Mouse (Mus musculus): Measurements from ENCODE around the gene Wdr46. TPM values are rescaled to one million over a fixed set of nuclear protein-coding genes. Genes with fewer than 3 reads are reported as not detected.
A peak's percentile ranks its signal among the peaks of the same experiment; 100 is the strongest.

Wdr46 gene
- polyA plus RNA-seq, 1 experiment from 2014 or later, result 11.2 TPM

DNA sequence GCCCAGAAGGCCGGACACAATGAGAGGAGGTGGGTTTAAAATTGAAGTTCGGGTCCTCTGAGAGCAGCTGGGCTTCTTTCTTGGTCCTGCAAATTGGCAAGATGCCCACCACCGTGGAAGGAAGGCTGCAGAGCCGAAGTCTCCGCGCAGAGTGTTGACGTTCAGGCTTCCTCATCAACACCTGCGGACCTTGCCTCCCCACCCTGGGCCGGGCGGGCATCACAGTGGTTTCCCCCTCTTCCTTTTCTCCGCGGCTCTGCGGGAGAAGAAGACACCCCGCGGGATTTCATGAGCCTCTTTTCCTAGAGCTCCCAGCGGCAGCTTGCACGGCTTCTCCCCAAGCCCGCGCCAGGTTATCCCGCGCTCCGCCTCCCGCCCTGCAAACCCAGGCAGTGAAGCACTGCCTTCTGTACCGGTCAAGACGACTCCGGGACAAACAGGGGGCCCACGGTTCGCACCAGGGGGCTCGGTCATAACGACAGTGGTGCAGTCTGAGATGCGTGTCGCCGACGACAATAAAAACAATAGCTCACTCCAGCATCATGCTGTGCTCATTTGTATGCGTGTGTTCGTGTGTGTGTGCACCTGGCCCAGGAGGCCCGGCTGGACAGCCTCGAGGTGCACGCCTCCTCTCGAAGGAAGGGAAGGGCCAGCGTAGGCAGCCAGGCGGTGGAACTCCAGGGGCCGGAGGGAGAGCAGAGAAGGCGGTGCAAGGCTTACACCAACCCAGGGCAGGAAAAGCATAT is 32.0 kb upstream of the Wdr46 start:
- Histone ChIP-seq H3K36me3 (ENCODE audit: control insufficient read depth, insufficient read depth) (peaks cover 25% of the 10 kb centered on the region), H3K4me2 (replicated peaks; ENCODE audit: low read depth) (peak overlapping the region; percentile 90), H3K9me3 (ENCODE audit: control insufficient read depth) (no peaks in the 10 kb centered on the region), H3K4me3 (ENCODE audit: low read depth, low read length) (peak overlapping the region; percentile 60), H3K9ac (ENCODE audit: low read depth, low read length) (peak overlapping the region; percentile 49), H3K27me3 (replicated peaks; ENCODE audit: control insufficient read depth, insufficient read depth, low read length) (no peaks in the 10 kb centered on the region), H3K27ac (ENCODE audit: low read depth, low read length) (peak overlapping the region; percentile 92), H3K4me1 (replicated peaks; ENCODE audit: control insufficient read depth, insufficient read depth, low read length) (0 out of 2 replicates have a peak, but pooled peaks cover 4% of the 10 kb centered on the region)
- under 1% methylated on average over 44 of the region's 44 CpGs for WGBS
- ATAC-seq, result peak; percentile 67
- no peak for TF ChIP-seq CTCF (IDR thresholded peaks at IDR 0.05; ENCODE audit: low read depth)

DNA sequence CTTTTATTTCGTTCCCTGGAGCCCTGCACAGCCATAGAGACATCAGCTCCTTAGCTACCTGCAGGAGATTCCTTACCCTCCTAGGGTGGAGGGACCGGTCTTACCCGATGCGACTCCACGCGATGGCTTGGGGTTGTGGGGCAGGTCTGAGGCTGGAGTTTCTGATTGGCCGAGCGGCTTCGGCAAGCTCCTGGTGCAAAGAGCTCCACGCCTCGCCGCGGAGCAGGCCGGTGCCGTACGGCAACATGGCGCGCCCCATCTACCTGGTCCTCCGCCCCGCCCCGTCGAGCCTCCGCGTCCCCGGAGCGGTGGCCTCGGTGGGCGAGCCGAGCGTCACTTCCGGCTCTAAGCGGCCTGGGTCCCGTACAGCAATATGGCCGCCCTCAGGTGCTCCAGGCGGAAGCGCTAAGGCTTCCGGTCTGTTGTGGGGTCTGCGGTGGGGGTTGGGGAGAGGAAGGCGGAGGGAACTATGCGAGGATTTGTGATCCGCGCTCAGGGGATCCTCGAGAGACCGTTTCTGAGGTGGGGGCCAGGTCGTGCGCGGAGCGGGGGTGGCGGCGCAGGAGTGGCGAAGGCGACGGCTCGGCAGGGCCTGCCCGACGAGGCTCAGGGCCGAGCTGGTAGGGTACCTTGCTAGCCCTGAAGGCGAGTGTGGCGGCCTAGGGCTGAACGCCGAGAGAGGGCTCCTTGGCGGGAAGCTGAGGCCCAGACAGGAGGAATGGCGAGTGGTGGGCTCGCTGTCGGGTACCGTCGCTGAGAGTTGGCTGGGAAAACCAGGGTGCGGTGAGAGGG is 31.2 kb upstream of the Wdr46 start, which contains the start of gene Daxx:
Gene Daxx (plus strand): TSS at position 338 of the 792 bp plus-strand sequence.
- H3K4me3 ChIP-seq (ENCODE audit: low read depth, low read length), result peak within 1 kb of the TSS; percentile 60
- ATAC-seq, result peak; percentile 96
- H3K36me3 ChIP-seq (ENCODE audit: control insufficient read depth, insufficient read depth), result peaks cover 33% of the 10 kb centered on the region
- H3K27ac ChIP-seq (ENCODE audit: low read depth, low read length), result peak within 1 kb of the TSS; percentile 92
- peak within 1 kb of the TSS; percentile 72 for H3K9ac ChIP-seq (ENCODE audit: low read depth, low read length)
- no peaks in the 10 kb centered on the region for H3K27me3 ChIP-seq (replicated peaks; ENCODE audit: control insufficient read depth, insufficient read depth, low read length)
- no peak for TF ChIP-seq CTCF (IDR thresholded peaks at IDR 0.05; ENCODE audit: low read depth)
- WGBS, result under 1% methylated on average over 68 of the region's 68 CpGs
- H3K9me3 ChIP-seq (ENCODE audit: control insufficient read depth), result no peaks in the 10 kb centered on the region
- H3K4me2 ChIP-seq (replicated peaks; ENCODE audit: low read depth), result peak within 1 kb of the TSS; percentile 90
- H3K4me1 ChIP-seq (replicated peaks; ENCODE audit: control insufficient read depth, insufficient read depth, low read length), result 0 out of 2 replicates have a peak, but pooled peaks cover 4% of the 10 kb centered on the region

DNA sequence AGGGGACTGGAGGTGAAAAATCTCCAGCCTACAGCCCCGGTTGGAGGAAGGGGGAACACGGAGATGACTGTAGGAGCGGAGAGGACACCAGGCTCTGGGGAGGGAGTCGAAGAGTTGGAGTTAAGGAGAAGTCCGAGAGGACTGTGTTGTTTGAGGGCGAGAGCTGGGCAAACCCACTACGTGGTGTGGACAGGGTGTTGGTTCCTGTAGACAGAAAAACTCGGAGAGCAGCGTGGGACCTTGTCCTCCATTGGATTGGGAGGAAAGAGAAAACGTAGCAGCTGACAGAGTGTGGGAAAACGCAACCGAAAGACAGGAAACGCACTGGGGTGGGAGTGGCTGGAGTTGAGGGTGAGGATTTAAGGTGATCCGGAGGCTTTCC is 30.6 kb upstream of the Wdr46 start:
- Histone ChIP-seq H3K9ac (ENCODE audit: low read depth, low read length) (peak overlapping the region; percentile 72), H3K27ac (ENCODE audit: low read depth, low read length) (peak overlapping the region; percentile 92), H3K4me3 (ENCODE audit: low read depth, low read length) (peak overlapping the region; percentile 60), H3K27me3 (replicated peaks; ENCODE audit: control insufficient read depth, insufficient read depth, low read length) (no peaks in the 10 kb centered on the region), H3K36me3 (ENCODE audit: control insufficient read depth, insufficient read depth) (peaks cover 39% of the 10 kb centered on the region), H3K9me3 (ENCODE audit: control insufficient read depth) (no peaks in the 10 kb centered on the region), H3K4me2 (replicated peaks; ENCODE audit: low read depth) (peak overlapping the region; percentile 90), H3K4me1 (replicated peaks; ENCODE audit: control insufficient read depth, insufficient read depth, low read length) (0 out of 2 replicates have a peak, but pooled peaks cover 4% of the 10 kb centered on the region)
- peak; percentile 4 for ATAC-seq
- under 1% methylated on average over 14 of the region's 14 CpGs for WGBS
- TF ChIP-seq CTCF (IDR thresholded peaks at IDR 0.05; ENCODE audit: low read depth), result no peak

DNA sequence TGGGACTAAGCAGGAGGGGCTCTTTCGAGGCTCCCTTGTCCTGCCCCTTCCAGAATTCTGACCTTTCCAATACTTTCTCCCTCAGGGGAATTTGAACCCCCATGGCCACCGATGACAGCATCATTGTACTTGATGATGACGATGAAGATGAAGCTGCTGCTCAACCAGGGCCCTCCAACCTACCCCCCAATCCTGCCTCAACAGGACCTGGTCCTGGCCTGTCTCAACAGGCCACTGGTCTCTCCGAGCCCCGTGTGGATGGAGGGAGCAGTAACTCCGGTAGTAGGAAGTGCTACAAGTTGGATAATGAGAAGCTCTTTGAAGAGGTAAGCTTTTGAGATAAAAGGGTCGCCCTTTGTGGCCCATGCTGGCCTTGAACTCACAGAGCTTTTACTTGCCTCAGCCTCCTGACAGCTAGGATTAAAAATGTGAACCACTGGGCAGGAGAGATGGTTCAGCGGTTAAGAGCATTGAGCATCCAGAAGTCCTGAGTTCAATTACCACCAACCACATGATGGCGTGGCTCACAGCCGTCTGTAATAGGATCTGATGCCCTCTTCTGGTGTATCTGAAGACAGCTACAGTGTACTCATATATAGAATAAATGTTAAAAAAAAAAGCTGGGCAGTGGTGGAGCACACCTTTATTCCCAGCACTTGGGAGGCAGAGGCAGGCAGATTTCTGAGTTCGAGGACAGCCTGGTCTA is 30.0 kb upstream of the Wdr46 start:
- H3K9ac ChIP-seq (ENCODE audit: low read depth, low read length), result peak overlapping the region; percentile 72; the same call in 1 of the 2 replicates
- H3K27me3 ChIP-seq (replicated peaks; ENCODE audit: control insufficient read depth, insufficient read depth, low read length), result no peaks in the 10 kb centered on the region
- peak overlapping the region; percentile 92 for H3K27ac ChIP-seq (ENCODE audit: low read depth, low read length)
- peak overlapping the region; percentile 60 for H3K4me3 ChIP-seq (ENCODE audit: low read depth, low read length)
- H3K4me1 ChIP-seq (replicated peaks; ENCODE audit: control insufficient read depth, insufficient read depth, low read length), result 0 out of 2 replicates have a peak, but pooled peaks cover 4% of the 10 kb centered on the region
- no peak for ATAC-seq
- peak; percentile 54 for TF ChIP-seq CTCF (IDR thresholded peaks at IDR 0.05; ENCODE audit: low read depth)
- WGBS, result 43% methylated on average over 11 of the region's 11 CpGs
- H3K36me3 ChIP-seq (ENCODE audit: control insufficient read depth, insufficient read depth), result peaks cover 42% of the 10 kb centered on the region
- no peaks in the 10 kb centered on the region for H3K9me3 ChIP-seq (ENCODE audit: control insufficient read depth)
- H3K4me2 ChIP-seq (replicated peaks; ENCODE audit: low read depth), result peak overlapping the region; percentile 90

DNA sequence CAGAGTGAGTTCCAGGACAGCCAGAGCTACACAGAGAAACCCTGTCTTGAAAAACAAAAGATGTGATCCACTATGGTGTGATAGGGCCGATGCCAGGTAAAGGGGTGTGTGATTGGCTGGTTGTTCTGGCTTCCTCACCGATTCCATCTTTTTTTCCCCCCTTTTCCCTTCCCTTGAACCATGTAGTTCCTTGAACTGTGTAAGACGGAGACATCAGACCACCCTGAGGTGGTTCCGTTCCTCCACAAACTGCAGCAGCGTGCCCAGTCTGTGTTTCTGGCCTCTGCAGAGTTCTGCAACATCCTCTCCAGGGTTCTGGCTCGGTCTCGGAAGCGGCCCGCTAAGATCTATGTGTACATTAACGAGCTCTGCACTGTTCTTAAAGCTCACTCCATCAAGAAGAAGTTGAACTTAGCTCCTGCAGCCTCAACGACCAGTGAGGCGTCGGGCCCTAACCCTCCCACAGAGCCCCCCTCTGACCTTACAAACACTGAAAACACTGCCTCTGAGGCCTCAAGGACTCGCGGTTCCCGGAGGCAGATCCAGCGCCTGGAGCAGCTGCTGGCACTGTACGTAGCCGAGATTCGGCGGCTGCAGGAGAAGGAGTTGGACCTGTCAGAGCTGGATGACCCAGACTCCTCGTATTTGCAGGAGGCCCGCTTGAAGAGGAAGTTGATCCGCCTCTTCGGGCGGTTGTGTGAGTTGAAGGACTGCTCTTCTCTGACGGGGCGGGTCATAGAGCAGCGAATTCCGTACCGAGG is 29.2 kb upstream of the Wdr46 start:
- no peaks in the 10 kb centered on the region for H3K9me3 ChIP-seq (ENCODE audit: control insufficient read depth)
- H3K36me3 ChIP-seq (ENCODE audit: control insufficient read depth, insufficient read depth), result peaks cover 42% of the 10 kb centered on the region
- 92% methylated on average over 31 of the region's 31 CpGs for WGBS
- 0 out of 2 replicates have a peak, but pooled peaks cover 4% of the 10 kb centered on the region for H3K4me1 ChIP-seq (replicated peaks; ENCODE audit: control insufficient read depth, insufficient read depth, low read length)
- no peak overlapping the region for H3K4me3 ChIP-seq (ENCODE audit: low read depth, low read length)
- ATAC-seq, result no peak
- no peaks in the 10 kb centered on the region for H3K27me3 ChIP-seq (replicated peaks; ENCODE audit: control insufficient read depth, insufficient read depth, low read length)
- no peak overlapping the region for H3K27ac ChIP-seq (ENCODE audit: low read depth, low read length)
- no peak overlapping the region for H3K9ac ChIP-seq (ENCODE audit: low read depth, low read length)
- no peak overlapping the region for H3K4me2 ChIP-seq (replicated peaks; ENCODE audit: low read depth)
- no peak for TF ChIP-seq CTCF (IDR thresholded peaks at IDR 0.05; ENCODE audit: low read depth)
